Comparison of ENCODE assay signal across 8 mouse cellular contexts in genomic region chr4:148644157-148644511, GRCm38 (mm10). TPM values are rescaled to one million over a fixed set of nuclear protein-coding genes. Genes with fewer than 3 reads are reported as not detected.
DNase-seq lines count a peak whose midpoint lies in the region; ATAC-seq lines count a peak whose summit lies in the region.

No protein-coding gene starts in this region.

- no peak overlapping the region; the same call in 1 of the 2 replicates for H3K4me3 ChIP-seq in midbrain, embryonic 10.5 days
- no peak overlapping the region for H3K4me3 ChIP-seq in midbrain, embryonic 13.5 days (replicated peaks)
- no peak overlapping the region for H3K4me3 ChIP-seq in forebrain, embryonic 16.5 days (replicated peaks; ENCODE audit: low read length)
- H3K4me3 ChIP-seq in limb, embryonic 12.5 days (replicated peaks) = no peak overlapping the region
- H3K4me3 ChIP-seq in midbrain, embryonic 15.5 days = no peak overlapping the region

- no peak overlapping the region for H3K27ac ChIP-seq in midbrain, embryonic 10.5 days (replicated peaks)
- H3K27ac ChIP-seq in midbrain, embryonic 13.5 days = no peak overlapping the region
- H3K27ac ChIP-seq in forebrain, embryonic 16.5 days (ENCODE audit: low read length) = no peak overlapping the region
- no peak overlapping the region for H3K27ac ChIP-seq in limb, embryonic 12.5 days
- H3K27ac ChIP-seq in midbrain, embryonic 15.5 days = no peak overlapping the region

- DNase-seq in midbrain, embryonic 10.5 days (ENCODE audit: low spot score) = peak; percentile 65
- DNase-seq in cerebellum, adult 8-10 months = peak; percentile 69
- DNase-seq in spleen, postnatal 4 days (ENCODE audit: low spot score in 2 of 2) = peak; percentile 63 to 87

- WGBS in midbrain, embryonic 10.5 days = 11% methylated on average over 9 of the region's 9 CpGs
- WGBS in midbrain, embryonic 13.5 days = 9% methylated on average over 9 of the region's 9 CpGs
- WGBS in forebrain, embryonic 16.5 days = 8% methylated on average over 9 of the region's 9 CpGs
- 3% methylated on average over 9 of the region's 9 CpGs for WGBS in limb, embryonic 12.5 days
- WGBS in midbrain, embryonic 15.5 days = 7% methylated on average over 9 of the region's 9 CpGs

- ATAC-seq in midbrain, embryonic 13.5 days = no peak
- no peak for ATAC-seq in forebrain, embryonic 16.5 days
- peak; percentile 89 for ATAC-seq in inflammation-experienced regulatory T-cells, adult 6 months
- no peak for ATAC-seq in limb, embryonic 12.5 days (ENCODE audit: insufficient number of reproducible peaks, insufficient read depth, low FRiP score, low TSS enrichment, low read depth)
- ATAC-seq in midbrain, embryonic 15.5 days (replicated peaks) = no peak

- H3K36me3 ChIP-seq in midbrain, embryonic 10.5 days = no peaks in the 10 kb centered on the region
- H3K36me3 ChIP-seq in midbrain, embryonic 13.5 days = no peaks in the 10 kb centered on the region
- no peaks in the 10 kb centered on the region for H3K36me3 ChIP-seq in forebrain, embryonic 16.5 days (ENCODE audit: control insufficient read depth, insufficient read depth)
- H3K36me3 ChIP-seq in limb, embryonic 12.5 days = no peaks in the 10 kb centered on the region
- H3K36me3 ChIP-seq in midbrain, embryonic 15.5 days (replicated peaks) = no peaks in the 10 kb centered on the region

- peaks cover 9% of the 10 kb centered on the region for H3K4me1 ChIP-seq in midbrain, embryonic 10.5 days
- H3K4me1 ChIP-seq in midbrain, embryonic 13.5 days (replicated peaks) = no peaks in the 10 kb centered on the region
- H3K4me1 ChIP-seq in forebrain, embryonic 16.5 days (replicated peaks; ENCODE audit: control insufficient read depth, insufficient read depth, low read length) = peaks cover 5% of the 10 kb centered on the region; the same call in 1 of the 2 replicates
- H3K4me1 ChIP-seq in limb, embryonic 12.5 days (replicated peaks) = no peaks in the 10 kb centered on the region; the same call in 1 of the 2 replicates
- H3K4me1 ChIP-seq in midbrain, embryonic 15.5 days = peaks cover 6% of the 10 kb centered on the region; the same call in 1 of the 2 replicates

- no peak overlapping the region for H3K9ac ChIP-seq in midbrain, embryonic 13.5 days (replicated peaks)
- H3K9ac ChIP-seq in forebrain, embryonic 16.5 days (replicated peaks; ENCODE audit: low read depth, low read length) = no peak overlapping the region
- no peak overlapping the region for H3K9ac ChIP-seq in limb, embryonic 12.5 days (replicated peaks)
- H3K9ac ChIP-seq in midbrain, embryonic 15.5 days = no peak overlapping the region

- H3K27me3 ChIP-seq in midbrain, embryonic 10.5 days (ENCODE audit: low read depth, poor library complexity, severe bottlenecking) = no peaks in the 10 kb centered on the region
- H3K27me3 ChIP-seq in midbrain, embryonic 13.5 days = no peaks in the 10 kb centered on the region
- H3K27me3 ChIP-seq in forebrain, embryonic 16.5 days (replicated peaks; ENCODE audit: control insufficient read depth, insufficient read depth, low read length) = no peaks in the 10 kb centered on the region
- H3K27me3 ChIP-seq in limb, embryonic 12.5 days = no peaks in the 10 kb centered on the region
- H3K27me3 ChIP-seq in midbrain, embryonic 15.5 days (replicated peaks) = no peaks in the 10 kb centered on the region

- H3K4me2 ChIP-seq in midbrain, embryonic 13.5 days (replicated peaks) = no peak overlapping the region; the same call in 1 of the 2 replicates
- H3K4me2 ChIP-seq in forebrain, embryonic 16.5 days (ENCODE audit: low read length) = peak overlapping the region; percentile 4
- H3K4me2 ChIP-seq in limb, embryonic 12.5 days = peak overlapping the region; percentile 31
- H3K4me2 ChIP-seq in midbrain, embryonic 15.5 days = peak overlapping the region; percentile 33; the same call in 1 of the 2 replicates

- H3K9me3 ChIP-seq in midbrain, embryonic 10.5 days (replicated peaks) = no peaks in the 10 kb centered on the region
- H3K9me3 ChIP-seq in midbrain, embryonic 13.5 days = no peaks in the 10 kb centered on the region
- H3K9me3 ChIP-seq in forebrain, embryonic 16.5 days (ENCODE audit: control insufficient read depth, low read length) = no peaks in the 10 kb centered on the region
- no peaks in the 10 kb centered on the region for H3K9me3 ChIP-seq in limb, embryonic 12.5 days
- no peaks in the 10 kb centered on the region for H3K9me3 ChIP-seq in midbrain, embryonic 15.5 days

RNA-seq across cellular contexts. Expression of gene Gm572, which starts 1.0 kb away (rescaled TPM):
- 0.09 TPM in 1 of 2 replicates, not detected in the other for polyA plus RNA-seq in midbrain, embryonic 10.5 days (2016; fragmentation: Nextera tagmentation; extraction: Ambion mirVana)
- polyA plus RNA-seq in midbrain, embryonic 13.5 days (2015; fragmentation: Nextera tagmentation; extraction: Ambion mirVana) = not detected in 2 replicates
- polyA plus RNA-seq in forebrain, embryonic 16.5 days (2015; fragmentation: Nextera tagmentation; extraction: Ambion mirVana) = not detected in 2 replicates
- polyA plus RNA-seq in inflammation-experienced regulatory T-cells, adult 6 months (2017; shearing (Covaris generic)) = not detected
- not detected in 2 replicates for polyA plus RNA-seq in limb, embryonic 12.5 days (2016; fragmentation: Nextera tagmentation; extraction: Ambion mirVana)
- not detected in 2 replicates for polyA plus RNA-seq in midbrain, embryonic 15.5 days (2015; fragmentation: Nextera tagmentation; extraction: Ambion mirVana)

RNA-seq across cellular contexts. Expression of gene Tardbp, which starts 17.3 kb away (rescaled TPM):
- 427 and 457 TPM in 2 replicates for polyA plus RNA-seq in midbrain, embryonic 10.5 days (2016; fragmentation: Nextera tagmentation; extraction: Ambion mirVana)
- 283 and 292 TPM in 2 replicates for polyA plus RNA-seq in midbrain, embryonic 13.5 days (2015; fragmentation: Nextera tagmentation; extraction: Ambion mirVana)
- 277 and 319 TPM in 2 replicates for polyA plus RNA-seq in forebrain, embryonic 16.5 days (2015; fragmentation: Nextera tagmentation; extraction: Ambion mirVana)
- 100 to 1,000 TPM; 149 to 182 (median 164) TPM for polyA plus RNA-seq in inflammation-experienced regulatory T-cells, adult 6 months (2017; shearing (Covaris generic))
- polyA plus RNA-seq in limb, embryonic 12.5 days (2016; fragmentation: Nextera tagmentation; extraction: Ambion mirVana) = 398 and 416 TPM in 2 replicates
- polyA plus RNA-seq in midbrain, embryonic 15.5 days (2015; fragmentation: Nextera tagmentation; extraction: Ambion mirVana) = 182 and 185 TPM in 2 replicates

RNA-seq across cellular contexts. Expression of gene Masp2, which starts 41.8 kb away (rescaled TPM):
- polyA plus RNA-seq in midbrain, embryonic 10.5 days (2016; fragmentation: Nextera tagmentation; extraction: Ambion mirVana) = 0.12 and 0.45 TPM in 2 replicates
- polyA plus RNA-seq in midbrain, embryonic 13.5 days (2015; fragmentation: Nextera tagmentation; extraction: Ambion mirVana) = 0.35 and 0.46 TPM in 2 replicates
- polyA plus RNA-seq in forebrain, embryonic 16.5 days (2015; fragmentation: Nextera tagmentation; extraction: Ambion mirVana) = 0.56 and 1.0 TPM in 2 replicates
- polyA plus RNA-seq in inflammation-experienced regulatory T-cells, adult 6 months (2017; shearing (Covaris generic)) = under 1 TPM in 1 of 3 experiments, not detected in 2; 0.63 TPM
- 0.10 and 0.24 TPM in 2 replicates for polyA plus RNA-seq in limb, embryonic 12.5 days (2016; fragmentation: Nextera tagmentation; extraction: Ambion mirVana)
- 0.74 and 0.80 TPM in 2 replicates for polyA plus RNA-seq in midbrain, embryonic 15.5 days (2015; fragmentation: Nextera tagmentation; extraction: Ambion mirVana)

RNA-seq across cellular contexts. Expression of gene Srm, which starts 52.8 kb away (rescaled TPM):
- polyA plus RNA-seq in midbrain, embryonic 10.5 days (2016; fragmentation: Nextera tagmentation; extraction: Ambion mirVana) = 191 and 236 TPM in 2 replicates
- 116 and 128 TPM in 2 replicates for polyA plus RNA-seq in midbrain, embryonic 13.5 days (2015; fragmentation: Nextera tagmentation; extraction: Ambion mirVana)
- polyA plus RNA-seq in forebrain, embryonic 16.5 days (2015; fragmentation: Nextera tagmentation; extraction: Ambion mirVana) = 187 and 190 TPM in 2 replicates
- polyA plus RNA-seq in inflammation-experienced regulatory T-cells, adult 6 months (2017; shearing (Covaris generic)) = 1 to 10 TPM; 4.7 to 5.2 (median 4.8) TPM
- polyA plus RNA-seq in limb, embryonic 12.5 days (2016; fragmentation: Nextera tagmentation; extraction: Ambion mirVana) = 190 and 198 TPM in 2 replicates
- polyA plus RNA-seq in midbrain, embryonic 15.5 days (2015; fragmentation: Nextera tagmentation; extraction: Ambion mirVana) = 160 and 173 TPM in 2 replicates
